Mouse (Mus musculus) natural killer cell, adult 2 months (primary cell): Measurements from ENCODE around the gene Gm20388.
A peak's percentile ranks its signal among the peaks of the same experiment; 100 is the strongest.

Experiments
- DNase-seq, 2 experiments: peaks; one replicate each; pipeline ENCODE4 v3.0.0; 2022; ENCODE audit warnings: low spot score in 2 of 2

Gm20388 gene

GRCm38 (mm10) chr8:121558538-121558937 lies 1647.9 kb downstream of the Gm20388 start:
- no peak for DNase-seq

DNA sequence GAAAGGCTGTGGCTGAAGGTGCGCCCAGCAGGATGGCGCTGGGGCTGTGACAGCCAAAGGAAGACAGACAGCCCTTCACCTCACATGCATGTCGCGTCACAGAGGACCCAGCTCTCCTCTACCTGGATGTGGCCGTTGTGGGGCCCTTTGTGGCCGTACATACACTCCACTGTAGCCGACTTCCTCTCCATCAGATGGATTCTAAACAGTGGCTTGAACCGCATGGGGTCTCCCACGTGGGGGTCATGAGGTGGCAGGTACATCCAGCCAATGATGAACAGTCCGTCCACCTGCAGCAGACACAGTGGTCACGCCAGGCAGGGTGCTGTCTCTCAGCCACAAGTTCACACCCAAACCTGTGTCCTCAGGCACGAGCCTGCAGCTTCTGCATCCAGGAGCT lies 1649.2 kb downstream of the Gm20388 start:
- DNase-seq, result no peak

GRCm38 (mm10) chr8:121560432-121561100 lies 1649.9 kb downstream of the Gm20388 start:
- no peak for DNase-seq

- DNase-seq, result no peak
Observed at GRCm38 (mm10) chr8:121561636-121562345, 1651.2 kb downstream of the Gm20388 start.

DNA sequence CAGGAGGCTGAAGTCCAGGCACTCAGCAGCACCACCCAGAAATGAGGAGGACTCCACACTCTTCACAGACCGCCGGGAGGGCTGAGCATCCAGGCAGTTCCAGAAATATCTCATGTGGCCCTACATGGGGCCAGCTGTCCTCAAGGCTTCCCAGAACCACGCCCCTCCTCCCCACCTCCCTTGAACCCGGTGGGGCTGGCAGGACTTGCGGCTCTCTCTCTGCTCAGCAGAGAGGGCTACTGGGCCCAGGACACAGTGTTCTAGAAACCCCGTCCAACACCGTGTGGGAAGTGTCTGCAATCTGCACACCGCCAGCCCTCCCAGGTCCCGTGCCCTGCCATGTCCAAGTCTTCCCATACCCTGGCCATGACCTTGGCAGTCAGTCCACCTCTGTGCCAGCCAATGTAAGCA lies 1652.3 kb downstream of the Gm20388 start:
- no peak for DNase-seq

GRCm38 (mm10) chr8:121563701-121564100 lies 1653.1 kb downstream of the Gm20388 start:
- no peak for DNase-seq

DNA sequence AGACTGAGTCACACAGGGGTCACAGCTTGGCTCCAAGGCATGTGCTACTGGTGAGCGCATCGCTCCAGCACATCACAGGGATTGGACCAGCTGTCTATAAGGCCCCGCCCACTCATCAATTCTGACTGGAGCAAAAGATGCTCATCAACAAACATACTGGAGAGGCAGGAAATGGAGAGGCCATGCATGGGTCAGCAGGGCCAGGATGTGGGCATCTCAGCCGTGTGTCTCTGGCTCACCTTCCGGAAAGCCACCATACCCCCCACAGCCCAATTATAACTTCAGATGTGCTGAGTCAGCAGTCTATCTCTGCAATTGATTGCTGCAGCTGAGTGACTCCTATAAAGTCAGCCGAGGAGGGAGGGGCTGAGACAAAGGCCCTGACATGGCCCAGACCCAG lies 1657.7 kb downstream of the Gm20388 start:
- peak; percentile 24 to 44 for DNase-seq

DNA sequence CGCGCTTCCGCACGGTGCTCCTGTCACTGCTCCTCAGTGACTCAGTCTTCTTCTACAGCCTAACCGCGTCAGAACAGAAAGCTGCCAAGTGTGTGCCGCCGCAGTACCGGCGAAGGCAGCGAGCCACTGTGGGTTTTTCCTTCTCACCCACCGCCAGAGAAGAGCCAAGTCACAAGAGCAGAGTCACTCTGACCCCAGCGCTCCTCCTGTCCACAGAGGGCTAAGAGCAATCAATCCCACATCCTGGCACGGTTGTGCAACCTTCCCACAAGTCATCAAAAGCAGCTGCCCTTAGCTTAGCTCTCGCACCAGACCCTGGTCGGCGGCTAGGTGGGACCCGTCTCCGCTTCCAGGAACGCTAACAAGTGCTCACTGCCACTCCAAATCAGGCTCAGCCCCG lies 1659.7 kb downstream of the Gm20388 start:
- DNase-seq, result peak; percentile 36 to 67

GRCm38 (mm10) chr8:121570801-121571200 lies 1660.2 kb downstream of the Gm20388 start:
- DNase-seq, result no peak

GRCm38 (mm10) chr8:121572121-121572520 lies 1661.5 kb downstream of the Gm20388 start:
- DNase-seq, result no peak

- peak; percentile 49 to 72 for DNase-seq
Observed at GRCm38 (mm10) chr8:121573275-121573674, 1662.6 kb downstream of the Gm20388 start.

DNA sequence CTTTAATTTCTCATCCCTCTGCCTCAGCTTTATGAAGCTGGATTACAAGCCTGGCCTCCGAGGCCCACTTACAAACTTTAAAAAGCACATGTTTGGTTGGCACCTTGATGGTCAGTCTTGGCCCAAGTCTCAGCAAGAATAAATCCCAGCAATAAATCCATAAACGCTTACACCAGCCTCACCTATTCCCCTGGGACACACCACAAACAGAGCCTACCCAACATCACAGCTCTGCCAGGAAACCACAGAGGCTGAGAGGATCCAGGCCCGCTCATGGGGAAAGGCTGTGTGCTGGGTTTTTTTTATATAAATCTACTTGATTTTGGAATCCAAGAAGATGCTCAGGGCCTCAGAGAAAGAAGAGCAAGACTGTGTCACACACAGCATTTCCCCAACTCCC lies 1665.0 kb downstream of the Gm20388 start:
- DNase-seq, result no peak

- no peak for DNase-seq
Observed at GRCm38 (mm10) chr8:121577751-121578675, 1667.4 kb downstream of the Gm20388 start.

GRCm38 (mm10) chr8:121578676-121579451 lies 1668.2 kb downstream of the Gm20388 start, which contains the start of gene Fbxo31:
TSS of gene Fbxo31 (minus strand) at chr8:121578806.
- DNase-seq, result peak; percentile 85 to 92

DNA sequence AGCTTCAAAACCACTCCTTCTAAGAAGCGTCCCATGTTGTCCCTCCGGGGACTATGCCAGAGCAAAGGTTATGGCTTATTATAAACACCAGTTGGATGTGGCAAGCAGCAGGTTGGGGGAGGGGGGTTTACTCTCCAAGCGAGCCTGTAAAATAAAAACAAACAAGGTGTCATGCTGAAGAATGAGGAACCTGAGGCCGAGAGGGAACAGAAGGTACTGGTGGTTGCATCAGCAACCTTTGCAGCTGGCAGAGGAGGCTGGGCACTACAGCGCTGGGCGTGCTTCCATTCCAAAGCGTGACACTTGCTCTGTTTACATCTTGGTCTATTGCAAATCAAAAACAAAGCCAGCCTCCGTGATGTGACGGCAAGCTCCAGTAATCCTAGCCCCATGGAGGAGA lies 1669.8 kb downstream of the Gm20388 start:
- peak in 1 of 2 experiments; percentile 33 for DNase-seq

DNA sequence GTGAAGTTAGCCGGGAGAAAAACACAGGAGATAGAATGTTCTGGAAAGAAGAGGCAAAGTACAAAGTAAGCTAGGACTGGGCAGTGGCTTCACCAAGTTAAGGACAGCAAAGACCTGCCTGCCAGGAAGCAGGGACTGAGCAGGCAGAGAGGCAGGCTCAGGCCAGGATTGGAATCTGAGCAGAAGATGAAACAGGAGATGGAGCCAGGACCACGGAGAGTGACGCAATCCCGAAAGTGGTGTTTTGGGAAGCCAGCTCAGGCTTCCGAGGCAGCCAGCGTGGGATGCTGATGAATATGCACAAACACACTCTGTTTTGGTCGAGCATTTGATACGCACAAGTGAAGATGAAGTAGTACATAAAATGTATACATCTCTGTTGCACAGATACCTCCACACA lies 1673.0 kb downstream of the Gm20388 start:
- DNase-seq, result no peak

DNA sequence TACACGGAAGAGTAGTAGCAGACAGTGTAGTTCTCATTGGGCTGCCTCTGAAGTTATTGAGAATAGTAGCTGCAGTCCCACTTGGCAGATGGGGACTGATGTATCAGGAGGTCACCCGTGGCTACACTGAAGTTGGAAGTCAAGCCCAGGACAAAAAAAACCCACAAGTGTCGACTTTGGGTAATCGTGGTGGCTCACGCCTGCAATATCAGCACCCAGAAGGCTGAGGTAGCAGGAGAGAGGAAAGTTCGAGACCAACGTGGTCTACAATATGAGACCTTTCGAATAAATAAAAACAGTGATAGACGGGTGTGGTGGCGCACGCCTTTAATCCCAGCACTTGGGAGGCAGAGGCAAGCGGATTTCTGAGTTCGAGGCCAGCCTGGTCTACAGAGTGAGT lies 1674.1 kb downstream of the Gm20388 start:
- DNase-seq, result no peak

DNA sequence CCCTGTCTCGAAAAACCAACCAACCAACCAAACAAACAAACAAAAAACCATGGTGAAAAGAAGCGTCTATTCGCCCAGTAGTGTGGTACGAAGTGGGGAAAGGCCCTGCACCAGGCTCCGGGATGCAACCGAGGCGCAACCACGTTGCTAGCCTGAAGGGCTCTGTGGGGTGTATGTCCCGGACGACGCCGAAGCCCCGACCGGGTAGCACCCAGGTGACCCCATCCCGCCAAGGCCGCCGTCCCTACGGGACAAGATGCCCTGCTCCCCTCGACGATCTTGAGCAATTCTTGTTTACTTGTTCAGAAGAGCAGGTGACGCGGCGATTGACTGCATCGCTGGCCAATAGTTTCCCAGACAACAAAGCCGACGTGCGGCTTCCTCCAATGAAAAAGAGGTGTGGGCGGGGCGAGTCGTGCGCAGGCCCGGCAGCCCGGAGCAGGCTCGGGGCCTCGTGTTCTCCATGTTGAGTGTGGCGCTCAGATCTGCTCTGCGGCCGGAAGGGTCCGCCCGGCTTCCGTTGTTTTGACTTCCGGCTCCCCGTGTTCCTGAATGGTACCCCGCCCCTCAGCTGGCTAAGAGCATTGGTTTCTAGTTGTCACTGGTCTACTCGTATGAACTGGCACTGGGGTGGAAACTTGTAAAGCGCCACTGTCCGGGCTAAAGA lies 1674.7 kb downstream of the Gm20388 start:
- DNase-seq, result peak; percentile 99

- no peak for DNase-seq
Observed at GRCm38 (mm10) chr8:121588750-121589149, 1678.1 kb downstream of the Gm20388 start.

DNA sequence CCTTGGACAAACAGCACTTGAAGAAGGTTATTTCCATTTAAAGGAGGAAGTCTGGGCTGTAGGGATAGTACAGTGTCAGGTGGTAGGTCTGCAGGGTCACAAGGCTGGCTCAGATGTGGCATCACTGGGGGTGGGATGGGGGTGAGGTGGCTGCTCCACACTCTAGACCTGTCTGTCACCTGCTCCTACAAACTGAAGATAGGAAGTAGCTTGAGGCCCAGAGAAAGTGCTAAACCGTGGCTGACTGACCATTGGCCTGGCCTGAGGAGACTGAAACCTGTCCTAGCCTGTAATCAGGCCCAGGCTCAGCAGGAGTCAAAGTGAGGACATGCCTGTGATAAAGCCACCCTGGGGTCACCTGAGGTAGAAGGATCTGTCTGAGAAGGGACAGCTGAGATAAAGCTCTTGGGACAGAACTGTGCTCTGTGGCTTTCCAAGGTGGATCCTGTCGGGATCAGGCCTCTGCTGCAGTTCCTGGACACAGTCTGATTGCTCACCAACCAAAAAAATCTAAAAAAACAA lies 1678.6 kb downstream of the Gm20388 start:
- no peak for DNase-seq
